Mouse (Mus musculus) liver, embryonic 14.5 days (tissue): ENCODE results near the gene Dpf1.

ENCODE experiments used
- CTCF ChIP-seq: IDR thresholded peaks from 2 replicates; pipeline ENCODE4 v1.5.1; 2016; ENCODE audit warnings: antibody characterized with exemption, low read depth, control low read depth
- EP300 ChIP-seq: IDR thresholded peaks from 2 replicates; pipeline ENCODE4 v1.6.1; 2016; ENCODE audit warnings: antibody characterized with exemption, low read depth

DNA sequence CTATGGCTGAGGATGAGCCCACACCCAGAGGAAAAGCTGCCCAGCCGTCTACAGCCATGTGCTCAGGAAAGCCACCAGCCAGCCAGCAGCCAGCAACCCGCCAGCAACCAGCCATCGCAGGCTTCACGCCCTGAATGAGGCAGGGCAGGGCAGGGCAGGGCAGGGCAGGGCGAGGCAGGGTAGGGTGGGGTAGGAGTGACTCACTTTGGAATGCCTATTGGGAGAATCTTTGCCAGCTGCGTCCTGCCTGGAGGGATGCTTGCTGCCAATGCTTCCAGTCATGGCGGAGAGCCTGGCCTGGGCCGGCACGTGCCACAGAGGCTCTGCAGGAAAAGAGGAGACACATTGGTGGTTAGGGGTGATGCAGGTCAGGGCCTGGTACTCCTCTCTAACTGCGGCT is 46.7 kb downstream of the Dpf1 start:
- TF ChIP-seq CTCF (no peak), EP300 (no peak)
